Comparison of ENCODE assay signal across 8 mouse cellular contexts in genomic region chr1:156473961-156474503, GRCm38 (mm10). TPM values are rescaled to one million over a fixed set of nuclear protein-coding genes. Genes with fewer than 3 reads are reported as not detected.
A peak's percentile ranks its signal among the peaks of the same experiment; 100 is the strongest.
DNase-seq lines count a peak whose midpoint lies in the region; ATAC-seq lines count a peak whose summit lies in the region.

Soat1 (minus strand) TSS chr1:156474331.

- peaks cover 3% of the 10 kb centered on the region; the same call in 1 of the 2 replicates for H3K36me3 ChIP-seq in hindbrain, embryonic 12.5 days

- peaks cover 10% of the 10 kb centered on the region for H3K9me3 ChIP-seq in hindbrain, embryonic 12.5 days (replicated peaks)

- H3K27ac ChIP-seq in hindbrain, embryonic 12.5 days, result no peak within 1 kb of the TSS

- peak within 1 kb of the TSS; percentile 68 for H3K4me2 ChIP-seq in hindbrain, embryonic 12.5 days (replicated peaks)

- H3K27me3 ChIP-seq in hindbrain, embryonic 12.5 days, result peaks cover 3% of the 10 kb centered on the region; the same call in 1 of the 2 replicates

- peak within 1 kb of the TSS; percentile 55 for H3K4me3 ChIP-seq in hindbrain, embryonic 12.5 days

- H3K9ac ChIP-seq in hindbrain, embryonic 12.5 days, result peak within 1 kb of the TSS; percentile 65

- DNase-seq in MN1 (ENCODE audit: low spot score), result peak; percentile 82
- peak; percentile 82 for DNase-seq in cerebellum, adult 9-11 months
- peak; percentile 67 to 83 for DNase-seq in frontal cortex, postnatal 10 days (ENCODE audit: low spot score in 2 of 2)
- DNase-seq in layer of hippocampus, postnatal 14 days (ENCODE audit: low spot score in 2 of 2), result peak; percentile 76 to 86
- peak; percentile 95 for DNase-seq in lung, postnatal 14 days
- peak; percentile 69 for DNase-seq in retina, adult 2 months (ENCODE audit: low read depth, low spot score)
- DNase-seq in thymus, postnatal 36 days, result peak; percentile 93 to 96

- H3K4me1 ChIP-seq in hindbrain, embryonic 12.5 days, result peaks cover 7% of the 10 kb centered on the region

- ATAC-seq in hindbrain, embryonic 12.5 days (ENCODE audit: low FRiP score), result peak; percentile 98

- WGBS in hindbrain, embryonic 12.5 days, result 0% methylated on average over 38 of the region's 46 CpGs

RNA-seq across cellular contexts. Expression of gene Soat1, which starts in this region (rescaled TPM):
- 24.4 and 28.2 TPM in 2 replicates for polyA plus RNA-seq in hindbrain, embryonic 12.5 days (2016; fragmentation: Nextera tagmentation; extraction: Ambion mirVana)
- total RNA-seq in layer of hippocampus, postnatal 14 days (2021), result 10 to 100 TPM; 41.6 to 42.1 TPM
